Mouse (Mus musculus): ENCODE measurements around the gene March6.
A peak's percentile ranks its signal among the peaks of the same experiment; 100 is the strongest.

Gene March6

DNA sequence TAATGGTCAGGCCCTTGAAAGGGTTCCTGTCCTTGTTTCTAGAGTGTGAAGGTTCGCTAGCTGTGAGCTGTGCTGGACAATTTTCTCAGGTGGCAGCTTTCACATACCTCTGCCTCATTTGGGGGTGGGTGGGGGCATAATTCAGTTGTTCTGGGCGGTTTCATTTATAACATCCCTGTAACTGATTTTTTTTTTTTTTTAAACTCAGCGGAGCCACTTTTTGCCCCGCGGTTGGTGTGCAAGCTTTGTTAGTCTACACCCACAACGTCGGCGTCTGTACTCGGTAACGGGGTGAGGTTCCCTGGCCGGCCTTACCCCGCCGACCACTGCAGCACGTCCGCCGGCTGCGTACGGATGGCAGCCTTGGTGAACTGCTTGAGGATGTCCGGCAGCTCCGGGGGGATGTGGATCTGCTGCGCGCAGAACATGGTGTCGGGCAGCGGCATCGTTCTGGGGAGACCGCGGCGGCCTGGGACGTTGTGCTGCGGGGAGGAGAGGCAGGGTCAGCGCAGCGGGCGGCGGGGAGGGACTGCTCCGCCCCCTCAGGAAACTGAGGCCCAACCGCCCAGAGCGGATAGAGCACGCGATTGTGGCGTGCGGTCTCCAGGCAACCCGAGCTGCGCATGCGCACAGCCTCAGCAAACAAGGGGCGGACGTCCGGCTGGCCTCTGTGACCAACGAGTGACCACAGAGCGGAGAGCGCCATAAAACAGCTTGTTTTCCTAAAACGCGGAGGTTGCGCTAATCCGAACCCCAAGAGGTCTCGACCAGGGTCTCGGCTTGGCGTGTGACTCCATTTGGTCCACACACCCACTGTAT lies 77.5 kb downstream of the March6 start, which contains the start of gene Ropn1l:
Gene Ropn1l, minus strand, starts transcription at position 640 of the 819 bp plus-strand sequence.
- DNase-seq (ENCODE audit: low read depth, low spot score): peak; percentile 74

DNA sequence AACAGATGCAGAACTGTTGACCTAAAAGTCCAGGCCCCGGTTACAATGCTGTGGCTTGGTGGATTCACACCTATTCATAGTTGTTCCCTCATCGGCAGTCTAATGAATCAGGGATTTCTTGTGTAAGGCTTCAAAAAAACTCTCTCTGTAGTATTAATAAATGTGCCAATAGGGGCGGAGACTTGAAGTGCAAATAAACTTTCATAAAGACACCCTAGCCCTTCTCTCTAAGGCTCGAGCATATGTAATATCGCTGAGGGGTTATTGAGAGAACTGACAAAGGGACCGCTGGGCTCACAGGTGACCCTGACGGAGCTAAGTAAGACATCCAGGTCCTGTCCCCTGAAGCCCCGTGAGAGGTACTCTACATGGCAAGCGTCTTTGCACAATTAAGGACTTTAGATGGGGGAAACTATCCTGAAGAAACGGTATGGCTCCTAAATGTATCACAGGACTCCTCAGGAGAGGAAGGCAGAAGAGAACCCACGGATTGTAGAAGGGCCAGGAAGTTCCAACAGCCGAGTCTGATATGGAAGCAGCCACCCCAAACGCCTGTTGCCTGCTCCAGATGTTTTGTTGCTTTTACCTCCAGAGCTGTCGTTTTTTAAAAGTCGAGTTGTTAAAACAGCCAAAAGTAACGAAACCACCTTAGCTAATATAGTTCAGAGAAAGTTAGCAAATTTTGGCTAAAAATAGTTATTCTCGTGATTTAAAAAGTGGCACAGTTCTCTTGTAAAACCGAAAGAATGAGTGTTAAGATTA lies 78.3 kb downstream of the March6 start:
- no peak for DNase-seq (ENCODE audit: low read depth, low spot score)

DNA sequence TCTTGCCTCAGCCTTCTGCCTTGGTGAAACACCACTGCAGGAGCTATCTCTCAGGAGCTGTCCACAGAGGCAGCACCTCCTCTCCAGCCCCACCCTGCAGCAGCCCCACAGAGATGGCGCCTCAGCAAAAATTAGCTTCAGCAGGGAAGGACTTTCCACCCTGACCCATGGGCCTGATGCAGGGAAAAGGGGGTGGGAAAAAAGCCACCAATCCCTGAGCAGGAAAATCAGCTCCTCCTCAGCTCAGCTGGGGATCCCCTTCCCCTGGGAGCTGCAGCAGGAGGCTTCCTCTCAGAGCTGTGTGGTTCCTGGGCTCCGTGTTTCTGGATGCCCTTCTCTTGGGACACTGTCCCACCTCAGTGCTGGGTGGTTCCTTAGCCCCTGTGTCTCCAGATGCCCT lies 81.1 kb downstream of the March6 start:
- no peak for DNase-seq (ENCODE audit: low read depth, low spot score)

DNA sequence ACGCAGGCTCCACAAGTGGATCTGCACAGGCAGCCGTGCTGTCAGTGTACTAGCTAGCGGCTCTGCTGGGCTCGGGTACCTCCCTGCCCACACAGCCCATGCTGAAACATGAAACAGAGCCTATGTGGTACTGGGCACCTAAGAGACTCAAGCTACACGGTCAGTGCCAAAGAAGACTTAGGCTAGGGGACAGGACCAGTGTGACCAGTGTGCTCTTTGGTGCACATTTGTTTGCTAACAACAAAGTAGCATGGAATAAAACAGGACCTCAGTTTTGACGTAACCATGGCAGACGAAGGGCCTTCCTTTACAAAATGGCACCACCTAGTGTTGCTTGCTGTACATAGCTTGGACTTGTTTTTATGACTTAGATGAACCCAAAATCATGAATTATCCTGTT lies 83.7 kb downstream of the March6 start:
- peak; percentile 84 for DNase-seq (ENCODE audit: low read depth, low spot score)

DNA sequence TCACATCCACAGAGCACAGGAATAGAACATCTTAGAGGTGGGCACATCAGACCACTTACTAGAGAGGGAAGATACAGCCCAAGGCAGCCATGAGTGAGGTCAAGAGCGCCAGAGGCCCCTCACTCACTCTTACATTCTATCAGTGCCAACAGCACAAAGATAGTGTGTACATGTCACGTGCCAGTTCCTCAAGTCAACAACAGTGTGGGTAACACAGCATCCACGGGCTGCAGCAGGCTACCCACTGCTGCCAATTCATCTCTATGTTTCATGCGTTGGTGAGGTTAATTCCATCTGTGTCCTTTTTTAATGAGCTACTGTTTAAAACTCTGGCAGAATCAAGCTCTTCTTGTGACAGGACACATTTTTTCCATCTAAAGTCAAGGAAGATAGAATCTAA lies 88.2 kb downstream of the March6 start:
- no peak for DNase-seq (ENCODE audit: low read depth, low spot score)

DNA sequence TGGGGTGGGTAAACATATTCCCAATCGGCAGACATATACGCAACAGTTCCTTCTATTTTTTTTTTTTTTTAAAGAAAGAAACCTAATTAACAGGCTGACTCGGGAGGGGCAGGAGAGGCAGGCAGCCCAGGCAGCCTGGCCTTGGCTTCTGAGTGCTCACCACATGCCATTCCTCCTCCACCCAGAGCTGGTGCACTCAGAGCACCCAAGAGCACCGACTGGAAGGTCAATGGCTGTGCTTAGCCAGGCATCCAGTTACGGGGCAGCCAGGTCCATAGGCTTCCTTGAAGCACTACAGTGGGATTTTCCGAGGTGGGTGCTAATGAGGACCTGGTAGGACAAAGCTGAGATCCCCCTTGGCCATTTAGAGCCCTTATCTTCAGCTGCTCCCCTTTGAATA lies 88.9 kb downstream of the March6 start:
- DNase-seq (ENCODE audit: low read depth, low spot score): no peak

DNA sequence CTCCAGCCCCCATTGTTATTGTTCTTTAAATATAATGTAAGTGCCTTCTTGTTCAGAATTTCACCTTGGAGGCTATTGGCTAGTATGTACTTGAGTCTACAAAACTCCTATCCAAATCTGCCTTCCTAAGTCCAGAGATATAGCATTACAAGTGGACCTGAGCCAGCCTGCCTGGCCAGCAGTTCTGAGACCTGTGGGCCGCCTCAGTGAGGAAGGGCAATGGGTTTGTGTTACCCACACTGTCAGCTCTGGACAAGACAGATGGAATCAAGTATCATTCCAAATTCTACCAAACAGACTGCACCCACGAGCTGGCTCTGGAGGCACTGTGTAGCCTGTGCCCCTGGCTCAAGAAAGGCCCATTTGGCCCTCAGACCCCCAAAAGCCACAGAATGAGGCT lies 94.0 kb downstream of the March6 start:
- no peak for DNase-seq (ENCODE audit: low read depth, low spot score)

DNA sequence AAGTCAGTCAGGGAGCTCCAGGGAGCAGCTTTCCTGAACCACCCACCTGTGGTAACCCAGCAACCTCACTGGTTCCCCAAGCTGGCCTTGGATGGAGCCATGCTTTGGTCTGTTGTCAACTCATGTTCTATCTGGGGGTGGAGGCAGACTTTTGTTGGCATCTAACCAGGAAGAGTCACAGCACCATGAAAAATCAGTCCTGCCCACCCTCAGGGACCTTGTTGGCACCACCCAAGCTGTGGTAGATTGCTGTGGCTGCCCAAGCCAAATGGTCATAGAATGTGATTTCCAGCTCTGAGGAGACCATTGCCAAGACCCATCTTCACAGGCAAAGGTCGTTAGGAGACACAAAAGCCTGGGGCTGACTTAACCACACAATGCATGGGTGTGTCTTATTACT lies 94.8 kb downstream of the March6 start:
- no peak for DNase-seq (ENCODE audit: low read depth, low spot score)

DNA sequence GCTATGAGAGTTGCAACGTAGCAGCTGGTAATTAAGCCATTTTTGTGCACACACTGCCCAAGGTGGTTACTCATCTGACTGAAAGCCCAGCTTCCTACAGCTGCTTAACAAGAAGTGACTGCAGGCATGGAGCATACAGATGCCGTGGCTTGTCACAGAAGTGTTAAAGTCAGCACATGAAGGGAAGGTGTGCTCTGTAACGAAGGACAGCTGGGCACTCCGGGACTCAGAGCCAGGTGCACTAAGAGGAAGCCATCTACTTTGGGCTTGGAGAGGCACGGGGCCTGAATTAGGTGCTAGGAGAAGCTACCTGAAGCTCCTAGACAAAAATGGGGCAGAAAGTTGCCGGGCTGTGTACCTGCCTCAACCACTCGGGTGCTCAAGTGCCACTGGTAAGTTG lies 97.1 kb downstream of the March6 start:
- DNase-seq (ENCODE audit: low read depth, low spot score): no peak

DNA sequence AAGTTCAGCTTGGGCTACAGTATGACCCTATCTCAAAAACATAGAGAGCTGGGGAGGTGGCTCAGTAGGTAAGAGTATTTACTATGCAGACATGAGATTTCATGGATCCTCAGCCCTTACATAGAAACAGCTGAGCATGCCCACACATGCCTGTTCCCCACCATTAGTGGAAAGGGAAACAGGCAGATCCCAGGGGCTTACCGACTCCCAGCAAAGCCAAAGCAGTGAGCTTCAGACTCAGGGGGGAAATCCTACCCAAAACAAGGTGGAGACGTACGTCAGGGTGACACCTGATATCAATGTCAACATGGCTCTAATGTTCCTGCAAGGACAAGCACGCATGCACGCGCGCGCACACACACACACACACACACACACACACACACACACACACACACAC lies 99.0 kb downstream of the March6 start:
- no peak for DNase-seq (ENCODE audit: low read depth, low spot score)

DNA sequence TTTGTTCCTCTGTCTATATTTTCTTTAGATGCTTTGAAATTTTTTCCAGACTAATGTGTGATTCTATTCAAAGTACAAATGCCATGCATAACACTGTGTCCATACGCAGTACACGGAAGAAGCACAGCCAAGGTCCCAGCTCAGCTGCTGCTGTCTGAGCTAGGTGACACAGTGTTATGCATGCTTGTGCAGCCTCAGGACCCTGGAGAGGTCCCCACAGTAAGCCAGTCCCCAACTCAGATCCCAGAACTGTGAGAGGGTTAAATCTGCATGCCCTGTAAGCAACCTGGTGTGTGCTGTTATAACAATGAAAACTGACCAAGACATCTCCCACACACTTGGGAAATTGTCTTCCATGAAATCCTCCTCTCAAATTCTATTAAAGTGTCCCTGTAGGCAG lies 100.8 kb downstream of the March6 start:
- DNase-seq (ENCODE audit: low read depth, low spot score): no peak

DNA sequence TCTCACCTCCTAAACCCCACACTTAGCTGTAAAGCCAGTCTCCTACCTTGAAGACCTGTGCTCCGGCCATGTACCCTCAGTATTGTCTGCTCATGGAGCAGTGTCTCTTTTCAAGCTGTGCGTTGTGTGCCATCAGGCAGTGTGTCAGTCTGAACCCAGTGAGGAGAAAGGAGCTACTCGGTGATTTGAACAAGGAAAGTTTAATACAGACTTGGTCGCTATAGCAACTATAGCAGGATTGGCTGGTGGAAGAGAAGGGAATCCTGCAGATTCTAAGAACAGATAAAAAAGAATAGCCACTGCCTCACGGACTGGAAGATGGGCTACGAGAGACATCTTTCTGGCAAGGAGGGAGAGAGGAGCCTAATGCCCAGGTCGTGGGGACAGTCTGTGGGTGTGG lies 101.4 kb downstream of the March6 start:
- DNase-seq (ENCODE audit: low read depth, low spot score): no peak

DNA sequence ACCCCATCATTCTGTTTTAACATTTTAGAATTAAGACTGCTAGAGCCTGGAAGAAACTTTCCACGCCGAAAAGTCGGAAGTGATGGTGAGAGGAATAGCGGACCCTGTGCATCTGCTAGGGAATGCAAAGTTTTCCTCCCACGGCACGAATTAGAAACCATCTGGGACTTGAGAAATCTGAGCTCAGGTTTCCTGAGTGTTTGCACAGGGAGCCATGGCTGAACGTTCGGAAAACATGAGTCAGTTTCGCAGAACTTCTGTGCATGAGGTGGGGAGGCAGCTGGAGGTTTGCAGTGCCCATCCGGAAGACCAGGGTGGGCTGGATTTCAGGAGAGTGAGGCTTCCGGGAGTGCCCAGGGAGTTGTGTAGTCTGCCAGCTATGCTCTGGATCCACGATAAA lies 102.3 kb downstream of the March6 start:
- peak; percentile 91 for DNase-seq (ENCODE audit: low read depth, low spot score)

DNA sequence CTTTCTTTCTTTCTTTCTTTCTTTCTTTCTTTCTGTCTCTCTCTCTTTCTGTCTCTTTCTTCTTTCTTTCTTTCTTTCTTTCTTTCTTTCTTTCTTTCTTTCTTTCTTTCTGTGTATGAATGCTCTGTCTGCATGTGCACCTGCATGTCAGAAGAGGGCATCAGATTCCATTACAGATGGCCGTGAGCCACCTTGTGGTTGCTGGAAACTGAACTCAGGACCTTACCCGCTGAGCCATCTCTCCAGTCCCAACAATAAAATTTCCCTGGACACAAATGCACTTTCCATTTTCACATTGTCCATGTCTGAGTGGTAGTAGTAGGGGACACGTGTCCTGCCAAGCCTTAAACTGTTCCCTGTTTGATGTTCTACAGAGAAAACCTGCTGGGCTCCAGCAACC lies 103.5 kb downstream of the March6 start:
- DNase-seq (ENCODE audit: low read depth, low spot score): no peak

DNA sequence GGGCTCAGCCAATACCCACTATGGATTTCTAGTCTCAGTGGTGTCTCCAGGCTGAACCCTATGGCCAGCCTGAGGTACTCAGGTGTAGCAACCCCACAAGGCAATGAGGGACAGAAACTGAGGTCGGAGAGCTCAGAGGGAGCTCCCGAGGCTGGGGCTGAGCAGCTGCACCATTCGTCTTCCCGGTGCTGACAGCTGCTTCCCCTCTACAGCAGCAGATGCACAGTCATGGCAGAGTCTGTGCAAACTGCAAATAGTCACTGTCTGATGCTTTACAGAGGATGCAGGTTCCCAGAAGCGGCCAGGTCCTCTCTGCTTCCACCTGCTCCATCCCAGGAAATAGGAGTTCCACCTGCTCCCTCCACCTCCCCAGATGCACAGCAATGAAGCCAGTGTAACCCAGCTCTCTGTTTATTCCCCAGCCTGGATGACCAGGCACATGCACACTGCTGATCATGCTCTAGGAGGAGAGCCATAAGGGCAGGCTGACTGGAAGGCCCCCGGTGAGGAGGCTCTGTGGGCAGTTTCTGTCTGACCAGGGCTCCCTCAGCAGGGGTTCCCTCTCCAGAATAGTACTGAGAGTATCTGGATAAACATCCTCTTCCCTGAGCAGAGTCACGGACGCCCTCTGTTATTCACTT lies 104.7 kb downstream of the March6 start:
- no peak for DNase-seq (ENCODE audit: low read depth, low spot score)

DNA sequence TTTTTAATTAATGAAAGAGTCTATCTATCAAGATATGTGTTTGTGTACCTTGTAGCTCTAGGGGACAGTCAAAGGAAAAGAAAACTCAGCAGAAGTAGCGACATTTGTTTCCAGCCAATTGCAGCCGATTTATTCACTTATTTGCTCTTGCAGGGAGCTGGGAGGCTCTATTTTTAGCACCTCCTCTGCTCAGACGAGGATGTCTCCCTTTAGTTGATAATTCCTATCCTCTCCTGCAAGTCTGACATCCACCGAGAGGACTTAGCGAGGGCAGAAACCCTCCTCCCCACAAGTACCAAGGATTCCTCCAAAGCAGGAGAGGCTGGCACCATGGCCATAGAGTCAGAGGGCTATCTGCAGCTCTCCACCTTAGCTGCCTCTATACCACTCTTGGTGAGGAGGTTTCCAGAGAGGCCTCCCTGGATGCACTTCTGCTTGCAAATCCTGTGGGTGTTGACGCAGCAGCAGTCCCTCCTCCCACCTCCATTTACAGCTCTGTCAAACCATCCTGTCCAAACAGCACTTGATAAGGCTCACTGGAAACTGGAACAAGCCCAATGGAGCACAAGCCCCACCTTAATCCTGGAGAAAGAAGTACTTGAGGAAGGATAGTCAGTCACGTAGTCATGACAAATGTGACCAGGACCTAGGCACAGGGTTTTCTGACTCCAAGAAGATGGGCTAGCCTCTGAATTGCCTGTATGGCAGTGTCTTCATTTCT lies 108.0 kb downstream of the March6 start:
- peak; percentile 81 for DNase-seq (ENCODE audit: low read depth, low spot score)

DNA sequence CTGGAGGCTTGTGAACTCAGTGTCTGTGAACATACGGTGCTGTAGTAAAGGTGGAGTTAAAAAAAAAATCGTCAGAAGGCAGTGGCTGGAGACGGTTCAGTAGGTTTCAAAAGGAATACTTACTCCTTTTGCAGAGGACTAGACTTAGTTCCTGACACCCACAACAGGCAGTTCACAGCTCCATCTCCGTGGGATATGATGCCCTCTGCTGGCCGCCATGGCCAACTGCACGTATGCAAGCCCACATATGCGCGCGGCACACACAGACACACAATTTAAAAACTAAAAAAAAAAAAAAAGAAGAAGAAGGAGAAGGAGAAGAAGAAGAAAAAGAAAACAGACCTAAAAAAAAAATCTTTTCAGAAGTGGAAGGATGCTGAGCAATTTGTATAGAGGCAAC lies 111.8 kb downstream of the March6 start:
- DNase-seq (ENCODE audit: low read depth, low spot score): no peak

DNA sequence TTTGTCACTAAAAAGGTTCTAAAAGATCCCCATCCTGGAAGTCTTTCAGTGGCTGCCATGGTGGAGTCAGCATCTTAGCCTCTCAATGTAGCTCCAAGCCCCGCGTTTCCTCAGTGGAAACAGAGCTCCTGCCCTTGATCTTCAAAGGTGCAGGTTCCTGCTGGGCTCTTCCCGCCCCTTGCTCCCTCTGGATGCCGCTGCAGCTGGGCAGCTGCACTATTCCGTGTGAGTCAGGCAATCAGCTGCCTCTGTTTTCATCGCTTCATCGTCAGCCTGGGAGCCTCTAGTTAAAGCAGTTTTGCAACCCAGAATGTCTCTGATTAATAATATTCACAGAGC lies 112.2 kb downstream of the March6 start:
- DNase-seq (ENCODE audit: low read depth, low spot score): no peak

DNA sequence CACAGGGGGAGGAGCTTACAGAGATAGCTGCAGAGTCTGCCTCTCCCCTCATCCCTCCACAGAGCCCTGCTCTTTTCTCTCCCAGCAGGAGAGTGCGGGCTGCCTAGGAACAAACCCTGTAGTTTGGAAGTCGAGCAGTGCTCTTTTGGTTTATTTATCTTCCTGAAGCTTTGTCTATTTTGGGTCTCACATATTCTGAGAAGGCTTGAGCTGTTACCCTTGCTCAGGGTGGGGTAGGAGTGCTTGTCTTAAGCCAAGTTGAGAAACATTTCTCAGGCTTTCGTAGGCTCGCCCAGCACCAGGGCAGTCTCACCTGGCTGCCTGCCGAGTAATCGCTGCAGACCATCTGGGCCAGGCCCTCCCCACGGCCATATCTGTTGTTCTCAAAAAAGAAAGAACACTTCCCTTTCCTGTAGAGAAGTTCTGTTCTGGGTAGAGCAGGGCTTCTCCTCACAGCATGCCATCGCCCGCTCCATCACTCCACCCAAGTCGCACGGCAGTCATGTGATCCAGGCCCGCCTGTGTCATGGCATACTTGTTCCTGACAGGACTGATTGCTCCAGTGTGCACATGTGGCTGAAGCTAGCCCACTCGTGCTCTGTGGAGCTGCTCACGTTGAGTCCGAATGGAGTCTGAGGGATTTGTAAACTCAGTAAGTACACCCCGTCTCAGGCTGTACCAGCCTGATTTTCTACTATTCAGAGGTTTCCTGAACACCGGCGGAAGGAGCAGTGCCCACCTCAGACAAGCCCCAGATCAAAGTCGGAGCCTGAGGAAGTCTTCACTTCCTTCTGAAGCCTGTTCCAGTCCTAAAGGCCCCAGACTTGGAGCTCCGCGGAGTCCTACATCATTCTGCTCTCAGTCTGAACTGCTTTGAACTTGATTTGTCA lies 112.8 kb downstream of the March6 start:
- DNase-seq (ENCODE audit: low read depth, low spot score): peak; percentile 89

DNA sequence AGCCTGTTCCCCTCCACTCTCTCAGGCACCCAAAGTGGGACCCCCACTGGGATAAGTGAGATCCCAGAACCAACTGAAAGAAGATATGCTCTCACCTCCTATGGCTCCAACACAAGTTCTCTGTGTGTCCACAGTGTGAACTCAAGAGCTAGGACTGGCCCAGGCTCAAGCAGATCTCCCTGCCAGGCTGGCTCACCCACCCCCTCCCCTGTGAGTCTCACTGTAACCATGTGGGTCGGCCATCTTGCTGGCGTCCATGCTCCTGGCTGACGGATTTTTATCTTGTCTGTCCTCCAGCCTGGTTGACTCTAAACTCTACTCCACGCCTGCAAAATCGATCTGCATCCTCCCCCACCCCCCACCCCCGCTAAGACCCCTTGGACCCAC lies 113.5 kb downstream of the March6 start:
- DNase-seq (ENCODE audit: low read depth, low spot score): no peak

DNA sequence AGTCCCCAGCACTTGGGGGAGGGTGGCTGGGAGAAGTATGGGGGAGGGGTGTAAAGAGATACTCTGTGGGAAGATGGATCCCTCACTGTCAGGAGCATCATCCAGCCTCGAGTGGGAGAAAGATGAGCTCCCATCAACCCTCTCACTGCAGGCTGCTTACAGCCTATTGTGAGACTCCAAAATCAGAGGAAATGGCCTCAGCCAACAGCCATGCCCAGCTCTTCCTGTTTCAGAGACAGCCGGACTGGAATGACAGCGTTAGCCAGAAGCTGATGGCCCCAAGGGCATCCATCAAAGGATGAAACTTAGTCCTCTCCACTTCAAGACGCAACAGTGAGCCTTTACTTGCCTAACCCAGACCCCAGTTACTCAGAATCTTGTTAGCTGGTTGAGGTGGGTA lies 115.7 kb downstream of the March6 start:
- no peak for DNase-seq (ENCODE audit: low read depth, low spot score)
